In genomic region chr12:8698895-8699294, GRCm38 (mm10) we compare ENCODE assay signal across 7 mouse cellular contexts. TPM values are rescaled to one million over a fixed set of nuclear protein-coding genes. Genes with fewer than 3 reads are reported as not detected.
DNase-seq lines count a peak whose midpoint lies in the region; ATAC-seq and TF ChIP-seq lines count a peak whose summit lies in the region.

No protein-coding gene starts in this region.

- peak; percentile 75 for ATAC-seq in erythroid progenitor cell, adult 5-6 weeks (replicated peaks; ENCODE audit: low FRiP score, poor library complexity, severe bottlenecking)
- no peak for ATAC-seq in limb, embryonic 14.5 days (ENCODE audit: low FRiP score, low read depth)

- no peak overlapping the region for H3K27ac ChIP-seq in limb, embryonic 14.5 days (replicated peaks; ENCODE audit: low read depth, low read length)

- no peak overlapping the region for H3K4me2 ChIP-seq in limb, embryonic 14.5 days (replicated peaks; ENCODE audit: low read depth, low read length, severe bottlenecking)

- 58% methylated on average over 2 of the region's 2 CpGs for WGBS in limb, embryonic 14.5 days

- no peaks in the 10 kb centered on the region for H3K27me3 ChIP-seq in E14TG2a.4 (ENCODE audit: insufficient read depth, low read length)
- H3K27me3 ChIP-seq in limb, embryonic 14.5 days (ENCODE audit: control insufficient read depth, insufficient read depth, low read length): no peaks in the 10 kb centered on the region

- no peak overlapping the region for H3K9ac ChIP-seq in limb, embryonic 14.5 days (ENCODE audit: low read depth, low read length, severe bottlenecking)

- DNase-seq in layer of hippocampus, adult 11-12 months (ENCODE audit: low spot score): peak; percentile 50
- DNase-seq in layer of hippocampus, postnatal 36 days: no peak
- peak; percentile 51 to 68 for DNase-seq in adrenal gland, postnatal 36 days
- peak; percentile 46 for DNase-seq in limb, embryonic 14.5 days (ENCODE audit: low spot score)
- peak; percentile 22 to 43 for DNase-seq in natural killer cell, adult 2 months (ENCODE audit: low spot score in 2 of 2)

- peaks cover 9% of the 10 kb centered on the region; the same call in 1 of the 2 replicates for H3K4me1 ChIP-seq in E14TG2a.4 (replicated peaks; ENCODE audit: low read depth, low read length)
- no peaks in the 10 kb centered on the region for H3K4me1 ChIP-seq in limb, embryonic 14.5 days (ENCODE audit: control insufficient read depth, insufficient read depth, low read length)

- no peak for TF ChIP-seq POLR2A in limb, embryonic 14.5 days (IDR thresholded peaks at IDR 0.05; ENCODE audit: borderline replicate concordance, extremely low read depth, insufficient read depth, insufficient read length)

- no peaks in the 10 kb centered on the region for H3K9me3 ChIP-seq in E14TG2a.4 (ENCODE audit: low read length)
- H3K9me3 ChIP-seq in limb, embryonic 14.5 days (ENCODE audit: control insufficient read depth, low read length): no peaks in the 10 kb centered on the region

- peaks cover 39% of the 10 kb centered on the region for H3K36me3 ChIP-seq in E14TG2a.4 (ENCODE audit: insufficient read depth, low read length)
- peaks cover 24% of the 10 kb centered on the region for H3K36me3 ChIP-seq in limb, embryonic 14.5 days (ENCODE audit: control insufficient read depth, insufficient read depth, low read length)

- peak; percentile 69 for TF ChIP-seq CTCF in E14TG2a.4 (conservative IDR thresholded peaks at IDR 0.05; ENCODE audit: low read length)

- H3K4me3 ChIP-seq in E14TG2a.4 (replicated peaks; ENCODE audit: low read length): no peak overlapping the region
- no peak overlapping the region for H3K4me3 ChIP-seq in limb, embryonic 14.5 days (replicated peaks; ENCODE audit: low read length)

RNA-seq across cellular contexts. Expression of gene Pum2, which starts 25.0 kb away (rescaled TPM):
- 100 to 1,000 TPM; 194 to 203 TPM for total RNA-seq in layer of hippocampus, postnatal 36 days (2021)
- total RNA-seq in adrenal gland, postnatal 36 days (2021): 100 to 1,000 TPM; 146 to 162 TPM
- 94.1 and 135 TPM in 2 replicates for total RNA-seq in erythroid progenitor cell, adult 5-6 weeks (2015; ENCODE audit: low replicate concordance)
- total RNA-seq in erythroid progenitor cell, adult 5-6 weeks (2017; ENCODE audit: low replicate concordance): 106 and 142 TPM in 2 replicates
- 64.3 and 76.1 TPM in 2 replicates for polyA plus RNA-seq in limb, embryonic 14.5 days (2012; rRNA removed)
- polyA plus RNA-seq in limb, embryonic 14.5 days (2014; fragmentation: Nextera tagmentation; extraction: Ambion mirVana): 57.5 and 64.9 TPM in 2 replicates

Comparison
In these comparisons a context has a peak if more than half of its experiments do, and no peak if none do; other contexts are left out.
1. DNase-seq: peak in layer of hippocampus, adult 11-12 months (single experiment), adrenal gland, postnatal 36 days (2 of 2), limb, embryonic 14.5 days (single experiment) and natural killer cell, adult 2 months (2 of 2); none in layer of hippocampus, postnatal 36 days (0 of 2).